19 mouse cellular contexts compared by ENCODE assay signal in the genomic region with DNA sequence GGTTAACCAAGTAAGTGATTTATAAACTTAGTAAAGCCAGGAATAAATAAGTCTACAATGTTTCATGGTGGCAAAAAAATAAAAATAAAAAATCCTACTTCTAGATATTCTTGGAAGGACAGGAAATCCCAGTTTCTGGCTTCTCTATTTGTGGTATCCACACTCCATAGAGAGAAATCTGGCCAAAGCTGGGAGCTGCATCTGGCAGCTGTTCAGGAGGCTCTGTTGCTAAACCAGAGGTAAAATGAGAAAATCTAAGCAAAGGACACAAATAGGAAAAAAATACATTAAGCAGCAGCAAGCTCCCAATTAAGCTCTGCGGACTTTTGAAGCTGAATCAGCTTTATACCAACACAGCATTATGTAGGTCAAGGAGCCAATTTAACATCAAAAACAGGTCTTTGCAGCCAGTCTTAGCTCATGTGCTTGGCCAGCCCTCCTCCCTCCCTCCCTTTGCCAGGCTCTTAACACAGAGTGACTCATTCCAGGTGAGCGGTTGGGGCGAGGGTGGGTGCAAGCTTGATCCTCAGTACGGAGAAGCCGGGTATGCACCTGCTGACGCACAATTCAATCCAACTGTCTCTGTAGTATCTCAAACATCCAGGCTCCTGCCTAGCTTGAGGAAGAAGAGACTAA.
A peak's percentile ranks its signal among the peaks of the same experiment; 100 is the strongest.
DNase-seq lines count a peak whose midpoint lies in the region; ATAC-seq and TF ChIP-seq lines count a peak whose summit lies in the region.
"Had no signal": no experiment of that assay in that cellular context is flagged by ENCODE, and none has a peak within 500 bp of the region (broad histone marks: within the 10 kb centered on the region; RNA-seq: fewer than 3 reads in every experiment).

No protein-coding gene starts in this region.

- H3K4me2 ChIP-seq in intestine, embryonic 15.5 days (replicated peaks): no peak overlapping the region
- no peak overlapping the region for H3K4me2 ChIP-seq in intestine, postnatal 0 days (replicated peaks; ENCODE audit: low read depth)
- H3K4me2 ChIP-seq in midbrain, postnatal 0 days (ENCODE audit: low read depth, low read length, poor library complexity, severe bottlenecking): no peak overlapping the region
- H3K4me2 ChIP-seq in midbrain, embryonic 16.5 days (ENCODE audit: low read length): no peak overlapping the region
- H3K4me2 ChIP-seq: embryonic facial prominence, embryonic 15.5 days; hindbrain, embryonic 15.5 days; liver, embryonic 13.5 days; stomach, embryonic 15.5 days had no signal

- peak; percentile 14 for DNase-seq in midbrain, postnatal 0 days (ENCODE audit: low spot score)
- peak; percentile 21 to 55 for DNase-seq in kidney, postnatal 4 days
- DNase-seq in right cerebral cortex, postnatal 25 days: peak; percentile 38
- no peak for DNase-seq in gastrocnemius, adult 8-10 months (ENCODE audit: low spot score in 2 of 2)
- DNase-seq: cerebellum, postnatal 25 days; heart, adult 18-20 months; liver, embryonic 13.5 days; thymus, postnatal 4 days had no signal

- no peaks in the 10 kb centered on the region for H3K4me1 ChIP-seq in intestine, embryonic 15.5 days (replicated peaks)
- H3K4me1 ChIP-seq in intestine, postnatal 0 days (replicated peaks; ENCODE audit: control insufficient read depth, insufficient read depth, low read length): no peaks in the 10 kb centered on the region
- H3K4me1 ChIP-seq in midbrain, postnatal 0 days (ENCODE audit: insufficient read depth, low read length): peaks cover 13% of the 10 kb centered on the region; the same call in 1 of the 2 replicates
- H3K4me1 ChIP-seq in midbrain, embryonic 16.5 days (ENCODE audit: control insufficient read depth, insufficient read depth, low read length): peaks cover 12% of the 10 kb centered on the region
- H3K4me1 ChIP-seq: embryonic facial prominence, embryonic 15.5 days; liver, embryonic 13.5 days; stomach, embryonic 15.5 days had no signal

- H3K27ac ChIP-seq in intestine, embryonic 15.5 days: no peak overlapping the region
- no peak overlapping the region for H3K27ac ChIP-seq in intestine, postnatal 0 days (ENCODE audit: low read depth, low read length)
- no peak overlapping the region for H3K27ac ChIP-seq in midbrain, postnatal 0 days (ENCODE audit: low read depth, low read length)
- no peak overlapping the region for H3K27ac ChIP-seq in midbrain, embryonic 16.5 days (ENCODE audit: low read length)
- H3K27ac ChIP-seq: embryonic facial prominence, embryonic 15.5 days; hindbrain, embryonic 15.5 days; left cerebral cortex, adult 2 months; liver, embryonic 13.5 days; stomach, embryonic 15.5 days had no signal

- peak; percentile 71; the same call in 1 of the 2 replicates for ATAC-seq in intestine, embryonic 15.5 days
- no peak for ATAC-seq in intestine, postnatal 0 days
- ATAC-seq in midbrain, postnatal 0 days (ENCODE audit: low FRiP score): no peak
- ATAC-seq in midbrain, embryonic 16.5 days: no peak
- no peak for ATAC-seq in monocyte, adult 5-6 weeks (replicated peaks; ENCODE audit: insufficient number of reproducible peaks, low FRiP score, low TSS enrichment, poor library complexity, severe bottlenecking)
- ATAC-seq: activated CD4-positive, CD25-positive, alpha-beta regulatory T cell, adult 4 months; CD4-positive, CD25-positive, alpha-beta regulatory T cell, adult 4 months; forebrain, embryonic 14.5 days had no signal

- H3K9me3 ChIP-seq in intestine, embryonic 15.5 days: no peaks in the 10 kb centered on the region
- H3K9me3 ChIP-seq in intestine, postnatal 0 days (ENCODE audit: control insufficient read depth): no peaks in the 10 kb centered on the region
- no peaks in the 10 kb centered on the region for H3K9me3 ChIP-seq in midbrain, postnatal 0 days (ENCODE audit: low read length)
- H3K9me3 ChIP-seq in midbrain, embryonic 16.5 days (replicated peaks; ENCODE audit: control insufficient read depth, low read length, poor library complexity, severe bottlenecking): no peaks in the 10 kb centered on the region
- H3K9me3 ChIP-seq: embryonic facial prominence, embryonic 15.5 days; hindbrain, embryonic 15.5 days; liver, embryonic 13.5 days; stomach, embryonic 15.5 days had no signal

- 82% methylated on average over 6 of the region's 6 CpGs for WGBS in intestine, embryonic 15.5 days
- 68% methylated on average over 6 of the region's 6 CpGs for WGBS in intestine, postnatal 0 days
- 89% methylated on average over 6 of the region's 6 CpGs for WGBS in midbrain, postnatal 0 days
- 82% methylated on average over 6 of the region's 6 CpGs for WGBS in midbrain, embryonic 16.5 days

- no peak for TF ChIP-seq CTCF in intestine, postnatal 0 days (IDR thresholded peaks at IDR 0.05; ENCODE audit: low read depth)
- TF ChIP-seq CTCF in midbrain, postnatal 0 days (IDR thresholded peaks at IDR 0.05): no peak

- H3K27me3 ChIP-seq in intestine, embryonic 15.5 days (replicated peaks): no peaks in the 10 kb centered on the region
- no peaks in the 10 kb centered on the region for H3K27me3 ChIP-seq in intestine, postnatal 0 days (replicated peaks; ENCODE audit: control insufficient read depth, insufficient read depth, low read length)
- no peaks in the 10 kb centered on the region for H3K27me3 ChIP-seq in midbrain, postnatal 0 days (ENCODE audit: insufficient read depth, low read length)
- H3K27me3 ChIP-seq in midbrain, embryonic 16.5 days (ENCODE audit: control insufficient read depth, insufficient read depth, low read depth, low read length): no peaks in the 10 kb centered on the region
- H3K27me3 ChIP-seq: embryonic facial prominence, embryonic 15.5 days; hindbrain, embryonic 15.5 days; liver, embryonic 13.5 days; stomach, embryonic 15.5 days had no signal

- no peaks in the 10 kb centered on the region for H3K36me3 ChIP-seq in intestine, embryonic 15.5 days
- no peaks in the 10 kb centered on the region for H3K36me3 ChIP-seq in intestine, postnatal 0 days (ENCODE audit: control insufficient read depth, insufficient read depth)
- H3K36me3 ChIP-seq in midbrain, postnatal 0 days (ENCODE audit: insufficient read depth, low read length): no peaks in the 10 kb centered on the region
- no peaks in the 10 kb centered on the region for H3K36me3 ChIP-seq in midbrain, embryonic 16.5 days (ENCODE audit: control insufficient read depth, insufficient read depth, low read length)
- H3K36me3 ChIP-seq: embryonic facial prominence, embryonic 15.5 days; hindbrain, embryonic 15.5 days; liver, embryonic 13.5 days; stomach, embryonic 15.5 days had no signal

- no peak overlapping the region for H3K4me3 ChIP-seq in intestine, embryonic 15.5 days (replicated peaks)
- H3K4me3 ChIP-seq in intestine, postnatal 0 days (ENCODE audit: low read depth, low read length): no peak overlapping the region
- H3K4me3 ChIP-seq in midbrain, postnatal 0 days (ENCODE audit: low read depth, low read length): no peak overlapping the region
- H3K4me3 ChIP-seq in midbrain, embryonic 16.5 days (ENCODE audit: low read depth, low read length): no peak overlapping the region
- H3K4me3 ChIP-seq: embryonic facial prominence, embryonic 15.5 days; hindbrain, embryonic 15.5 days; left cerebral cortex, adult 2 months; liver, embryonic 13.5 days; stomach, embryonic 15.5 days had no signal

- H3K9ac ChIP-seq in intestine, embryonic 15.5 days: no peak overlapping the region
- H3K9ac ChIP-seq in intestine, postnatal 0 days (ENCODE audit: low read depth, low read length): no peak overlapping the region
- no peak overlapping the region for H3K9ac ChIP-seq in midbrain, postnatal 0 days (replicated peaks; ENCODE audit: low read length, poor library complexity, severe bottlenecking)
- H3K9ac ChIP-seq in midbrain, embryonic 16.5 days (ENCODE audit: low read depth, low read length): no peak overlapping the region
- H3K9ac ChIP-seq: embryonic facial prominence, embryonic 15.5 days; hindbrain, embryonic 15.5 days; liver, embryonic 13.5 days; stomach, embryonic 15.5 days had no signal

Comparison
In these comparisons a context has a peak if more than half of its experiments do, and no peak if none do; other contexts are left out.
1. DNase-seq: peak in midbrain, postnatal 0 days (single experiment), kidney, postnatal 4 days (2 of 2) and right cerebral cortex, postnatal 25 days (single experiment); none in gastrocnemius, adult 8-10 months (0 of 2).